Mouse (Mus musculus): Measurements from ENCODE around the gene Tle4. TPM values are rescaled to one million over a fixed set of nuclear protein-coding genes. Genes with fewer than 3 reads are reported as not detected.
A peak's percentile ranks its signal among the peaks of the same experiment; 100 is the strongest.

Gene Tle4
- polyA plus RNA-seq, 1 experiment = 56.5 TPM

- no peak for DNase-seq (ENCODE audit: low read depth)
- TF ChIP-seq CTCF (IDR thresholded peaks at IDR 0.05; ENCODE audit: borderline replicate concordance, extremely low read depth, insufficient read depth, insufficient read length) (no peak), POLR2A (IDR thresholded peaks at IDR 0.05; ENCODE audit: borderline replicate concordance, extremely low read depth, insufficient read depth, insufficient read length, poor library complexity, severe bottlenecking) (no peak)
Measured at GRCm38 (mm10) chr19:14563273-14563959, 34.4 kb downstream of the Tle4 start.

- TF ChIP-seq CTCF (IDR thresholded peaks at IDR 0.05; ENCODE audit: borderline replicate concordance, extremely low read depth, insufficient read depth, insufficient read length) = no peak
- no peak for DNase-seq (ENCODE audit: low read depth)
Measured at GRCm38 (mm10) chr19:14547871-14548270, 50.0 kb downstream of the Tle4 start.

- TF ChIP-seq POLR2A (IDR thresholded peaks at IDR 0.05; ENCODE audit: borderline replicate concordance, extremely low read depth, insufficient read depth, insufficient read length, poor library complexity, severe bottlenecking) (no peak), CTCF (IDR thresholded peaks at IDR 0.05; ENCODE audit: borderline replicate concordance, extremely low read depth, insufficient read depth, insufficient read length) (no peak)
Measured at GRCm38 (mm10) chr19:14547133-14547842, 50.6 kb downstream of the Tle4 start.

GRCm38 (mm10) chr19:14545485-14545884 lies 52.4 kb downstream of the Tle4 start:
- no peak for DNase-seq (ENCODE audit: low read depth)
- TF ChIP-seq POLR2A (IDR thresholded peaks at IDR 0.05; ENCODE audit: borderline replicate concordance, extremely low read depth, insufficient read depth, insufficient read length, poor library complexity, severe bottlenecking) (no peak), CTCF (IDR thresholded peaks at IDR 0.05; ENCODE audit: borderline replicate concordance, extremely low read depth, insufficient read depth, insufficient read length) (no peak)

More at GRCm38 (mm10) chr19:14547133-14547842, 50.6 kb downstream of the Tle4 start:
- no peak for DNase-seq (ENCODE audit: low read depth)

- TF ChIP-seq CTCF (IDR thresholded peaks at IDR 0.05; ENCODE audit: borderline replicate concordance, extremely low read depth, insufficient read depth, insufficient read length) (no peak), POLR2A (IDR thresholded peaks at IDR 0.05; ENCODE audit: borderline replicate concordance, extremely low read depth, insufficient read depth, insufficient read length, poor library complexity, severe bottlenecking) (no peak)
- no peak for DNase-seq (ENCODE audit: low read depth)
Measured at GRCm38 (mm10) chr19:14543305-14543704, 54.5 kb downstream of the Tle4 start.

- peak; percentile 58 for DNase-seq (ENCODE audit: low read depth)
- TF ChIP-seq CTCF (IDR thresholded peaks at IDR 0.05; ENCODE audit: borderline replicate concordance, extremely low read depth, insufficient read depth, insufficient read length) (no peak), POLR2A (IDR thresholded peaks at IDR 0.05; ENCODE audit: borderline replicate concordance, extremely low read depth, insufficient read depth, insufficient read length, poor library complexity, severe bottlenecking) (no peak)
Measured at GRCm38 (mm10) chr19:14540678-14541077, 57.2 kb downstream of the Tle4 start.

- TF ChIP-seq CTCF (IDR thresholded peaks at IDR 0.05; ENCODE audit: borderline replicate concordance, extremely low read depth, insufficient read depth, insufficient read length) (no peak), POLR2A (IDR thresholded peaks at IDR 0.05; ENCODE audit: borderline replicate concordance, extremely low read depth, insufficient read depth, insufficient read length, poor library complexity, severe bottlenecking) (no peak)
- no peak for DNase-seq (ENCODE audit: low read depth)
Measured at GRCm38 (mm10) chr19:14536676-14537075, 61.2 kb downstream of the Tle4 start.

- no peak for DNase-seq (ENCODE audit: low read depth)
- TF ChIP-seq CTCF (IDR thresholded peaks at IDR 0.05; ENCODE audit: borderline replicate concordance, extremely low read depth, insufficient read depth, insufficient read length) = no peak
- TF ChIP-seq POLR2A (IDR thresholded peaks at IDR 0.05; ENCODE audit: borderline replicate concordance, extremely low read depth, insufficient read depth, insufficient read length, poor library complexity, severe bottlenecking) = no peak
Measured at GRCm38 (mm10) chr19:14534447-14534846, 63.4 kb downstream of the Tle4 start.

GRCm38 (mm10) chr19:14532861-14533260 lies 65.0 kb downstream of the Tle4 start:
- TF ChIP-seq POLR2A (IDR thresholded peaks at IDR 0.05; ENCODE audit: borderline replicate concordance, extremely low read depth, insufficient read depth, insufficient read length, poor library complexity, severe bottlenecking) (no peak), CTCF (IDR thresholded peaks at IDR 0.05; ENCODE audit: borderline replicate concordance, extremely low read depth, insufficient read depth, insufficient read length) (no peak)
- DNase-seq (ENCODE audit: low read depth) = no peak

- TF ChIP-seq CTCF (IDR thresholded peaks at IDR 0.05; ENCODE audit: borderline replicate concordance, extremely low read depth, insufficient read depth, insufficient read length) (no peak), POLR2A (IDR thresholded peaks at IDR 0.05; ENCODE audit: borderline replicate concordance, extremely low read depth, insufficient read depth, insufficient read length, poor library complexity, severe bottlenecking) (no peak)
- no peak for DNase-seq (ENCODE audit: low read depth)
Measured at GRCm38 (mm10) chr19:14520098-14520802, 77.6 kb downstream of the Tle4 start.

- no peak for DNase-seq (ENCODE audit: low read depth)
- no peak for TF ChIP-seq CTCF (IDR thresholded peaks at IDR 0.05; ENCODE audit: borderline replicate concordance, extremely low read depth, insufficient read depth, insufficient read length)
Measured at GRCm38 (mm10) chr19:14519186-14519585, 78.7 kb downstream of the Tle4 start.

Measured in brain, embryonic 14.5 days (tissue).